Mouse (Mus musculus): ENCODE data around the gene Capzb.
A peak's percentile ranks its signal among the peaks of the same experiment; 100 is the strongest.

Capzb gene

DNA sequence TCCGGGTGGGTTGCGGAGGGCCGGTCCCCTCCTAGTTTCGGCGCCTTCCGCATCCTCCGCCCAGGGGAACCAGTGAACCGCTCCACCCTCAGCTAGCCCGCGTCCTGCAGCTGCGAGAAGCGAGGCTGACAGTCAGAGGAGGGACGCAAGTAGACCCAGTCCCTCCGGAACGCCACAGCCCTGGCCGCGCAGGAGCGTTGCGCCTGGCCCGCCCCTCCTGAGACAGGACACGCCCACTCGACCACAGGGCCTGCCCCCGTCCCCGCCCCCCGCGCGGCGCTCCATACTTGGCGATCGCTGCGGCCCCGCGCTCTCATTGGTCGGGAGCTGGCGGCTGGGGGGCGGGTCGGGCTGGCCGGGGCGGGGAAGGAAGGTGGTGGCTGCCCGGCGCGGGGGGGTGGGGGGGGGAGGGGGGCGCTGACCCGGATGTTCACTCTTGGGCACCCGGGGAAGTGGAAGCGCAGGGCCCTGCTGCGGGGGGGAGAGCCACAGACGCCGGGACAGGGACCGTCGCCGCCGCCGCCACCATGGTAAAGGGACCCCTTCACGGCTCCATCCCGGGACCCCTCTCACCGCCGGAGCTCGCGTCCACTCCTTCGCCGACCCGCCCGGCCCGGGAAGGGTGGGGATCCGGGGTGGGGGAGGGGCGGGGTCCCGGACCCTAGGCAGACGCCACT, at the start of gene Capzb:
Capzb (plus strand) TSS at position 401 of the 677 bp plus-strand sequence.
- peak; percentile 97 for DNase-seq

DNA sequence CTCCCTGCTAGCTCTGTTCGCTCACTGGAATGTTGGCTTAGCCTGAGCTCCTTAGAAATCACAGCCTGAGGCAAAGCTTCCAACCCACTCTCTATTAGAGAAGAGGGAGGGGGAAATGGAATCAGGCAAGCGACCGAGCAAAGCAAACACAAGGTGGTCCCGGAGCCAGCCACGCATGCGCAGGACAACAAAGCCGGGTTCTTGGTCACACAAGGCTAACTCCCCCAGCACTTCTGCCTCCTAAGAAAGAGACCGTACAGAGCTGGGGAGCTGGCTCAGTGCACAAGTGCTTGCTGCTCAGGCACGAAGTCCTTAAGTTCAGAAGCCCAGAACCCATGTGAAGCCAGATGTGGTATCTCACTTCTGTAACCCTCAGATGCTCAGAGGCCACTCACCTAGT, 49.7 kb upstream of the Capzb start:
- no peak for DNase-seq

DNA sequence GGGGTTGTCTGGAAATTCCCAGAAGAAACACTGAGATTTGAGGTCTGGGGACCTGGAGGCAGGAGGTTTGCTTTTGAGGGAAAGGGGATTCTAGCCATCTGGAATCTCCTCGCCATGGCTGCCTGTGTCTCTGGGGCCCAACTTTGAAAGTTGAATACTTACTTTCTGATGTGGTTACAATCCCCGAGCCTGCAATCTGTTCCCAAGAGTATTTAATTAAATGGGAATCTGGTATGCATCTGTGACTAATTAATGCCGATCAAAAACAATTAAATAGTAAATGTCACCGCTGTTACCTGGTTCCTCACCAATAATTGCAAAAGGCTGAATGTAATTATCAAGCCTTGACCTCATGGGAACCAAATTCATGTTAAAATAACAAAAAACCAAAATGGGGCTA, 48.1 kb upstream of the Capzb start:
- no peak for DNase-seq

DNA sequence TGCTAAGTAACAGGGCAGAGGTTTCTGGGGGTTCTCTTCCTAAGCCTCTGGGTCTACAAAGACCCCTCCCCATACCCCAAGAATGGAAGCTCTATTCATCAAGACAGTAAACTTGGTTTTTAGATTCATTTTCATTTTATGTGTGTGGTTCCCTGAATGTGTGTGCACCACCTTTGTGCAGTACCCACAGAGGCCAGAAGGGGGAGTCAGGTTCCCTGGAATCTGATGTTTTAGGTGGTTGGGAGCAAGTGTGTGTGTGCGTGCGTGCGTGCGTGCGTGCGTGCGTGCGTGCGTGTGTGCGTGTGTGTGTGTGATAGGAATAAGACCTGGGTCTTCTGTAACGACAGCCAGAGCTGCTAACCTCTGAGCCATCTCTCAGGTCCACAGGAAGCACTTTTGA, 47.5 kb upstream of the Capzb start:
- DNase-seq: peak; percentile 69 to 73

DNA sequence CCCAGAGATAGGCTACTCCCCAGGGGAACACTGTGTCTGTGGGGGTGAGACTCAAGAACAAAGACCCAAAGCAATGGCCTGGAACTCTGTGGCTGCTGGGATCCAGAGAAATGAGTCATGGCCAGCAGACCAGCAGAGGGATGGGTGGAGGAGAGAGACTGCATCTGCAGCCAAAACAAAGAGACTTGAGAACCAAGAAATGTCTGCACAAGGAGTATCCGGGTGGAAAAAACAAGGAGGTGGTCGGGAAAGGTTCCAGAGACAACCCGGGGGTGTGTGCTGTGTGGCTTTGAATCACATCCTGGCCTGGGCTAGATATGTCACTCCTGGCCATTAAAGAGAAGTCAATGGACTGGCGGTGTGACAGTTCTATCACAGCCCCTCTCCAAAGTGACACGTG, 45.9 kb upstream of the Capzb start:
- no peak for DNase-seq

DNA sequence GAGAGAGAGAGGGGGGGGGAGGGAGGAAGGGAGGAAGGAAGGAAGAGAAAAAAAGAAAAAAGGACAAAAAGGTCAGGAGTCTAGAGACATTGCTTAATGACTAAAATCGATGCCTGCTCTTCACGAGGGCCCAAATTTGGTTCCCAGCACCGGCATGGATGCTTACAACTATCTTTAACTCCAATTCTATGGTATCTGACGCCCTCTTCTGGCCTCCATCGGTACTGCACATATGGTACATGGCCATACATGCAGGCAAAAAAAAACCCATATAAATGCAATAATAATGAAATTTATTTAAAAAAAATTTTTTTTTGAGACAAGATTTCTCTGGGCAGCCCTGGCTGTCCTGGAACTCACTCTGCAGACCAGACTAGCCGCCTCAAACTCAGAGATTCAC, 41.3 kb upstream of the Capzb start:
- peak in 1 of 2 experiments; percentile 38 for DNase-seq

DNA sequence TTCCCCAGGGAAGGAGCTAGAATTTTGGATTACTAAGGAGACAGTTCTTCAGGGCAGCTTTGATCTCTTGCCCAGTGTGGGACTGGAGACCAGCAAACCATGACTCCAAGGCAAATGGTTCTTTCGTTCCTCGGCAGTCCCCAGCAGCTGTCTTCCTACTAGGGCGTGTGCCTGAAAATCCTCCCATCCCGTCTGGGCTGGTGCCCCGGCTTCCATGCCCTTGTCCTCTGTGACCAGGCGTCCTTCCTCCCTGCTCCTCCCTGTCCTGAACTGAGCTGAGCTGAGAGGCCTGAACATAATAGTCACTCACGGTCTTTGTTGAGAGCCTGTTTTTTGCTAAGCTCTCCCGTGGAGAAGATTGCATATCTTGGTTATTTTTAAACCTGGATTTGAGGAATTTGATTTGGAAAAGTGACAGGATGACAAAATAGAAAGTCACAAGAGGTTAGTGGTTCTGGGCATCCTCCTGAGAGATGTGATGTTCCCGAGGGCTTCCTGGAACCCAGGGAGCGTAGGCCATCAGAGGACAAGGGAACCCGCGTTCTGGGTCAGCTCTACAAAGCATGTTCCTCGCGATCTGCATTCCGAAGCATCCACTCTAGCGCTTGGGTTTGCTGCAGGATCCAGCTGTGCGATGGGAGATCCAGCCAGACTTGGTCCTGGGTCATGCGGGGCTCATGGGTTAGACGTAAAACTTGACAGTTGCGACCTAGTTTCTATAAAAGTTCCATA, 38.0 kb upstream of the Capzb start:
- no peak for DNase-seq

DNA sequence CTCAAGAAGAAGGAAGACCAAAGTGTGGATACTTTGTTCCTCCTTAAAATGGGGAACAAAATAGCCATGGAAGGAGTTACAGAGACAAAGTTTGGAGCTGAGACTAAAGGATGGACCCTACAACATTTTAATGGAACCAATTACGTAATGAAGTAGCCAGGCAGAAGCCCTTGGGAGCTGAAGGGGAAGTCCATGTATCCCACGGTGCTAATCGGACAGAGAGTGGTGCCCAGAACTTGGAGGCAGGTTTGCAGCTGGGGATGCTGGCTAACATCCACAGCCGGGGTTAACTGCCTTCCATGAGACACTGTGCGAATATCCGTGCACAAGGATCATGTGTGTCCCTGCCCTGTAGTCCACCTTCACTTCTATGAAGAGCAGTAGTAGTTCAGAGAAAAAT, 36.2 kb upstream of the Capzb start:
- DNase-seq: no peak

DNA sequence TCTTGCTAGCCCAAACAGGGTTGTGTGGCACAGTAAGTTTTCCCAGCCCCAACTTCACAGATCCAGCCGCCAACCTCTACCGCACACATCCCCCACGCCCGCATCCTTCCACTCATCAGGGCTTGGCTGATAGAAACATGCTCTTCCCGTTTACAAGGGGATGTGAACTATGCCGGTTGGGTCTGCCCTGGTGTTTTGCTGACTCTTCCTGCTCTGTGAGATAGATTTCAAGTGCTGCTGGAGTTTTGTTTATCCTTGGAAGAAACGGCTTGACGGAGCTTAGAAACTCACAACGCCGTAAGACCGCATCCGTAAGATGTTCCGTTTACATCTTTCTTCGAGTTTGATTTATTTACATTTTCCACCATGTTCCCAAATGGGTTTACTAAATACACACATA, 34.3 kb upstream of the Capzb start:
- no peak for DNase-seq

DNA sequence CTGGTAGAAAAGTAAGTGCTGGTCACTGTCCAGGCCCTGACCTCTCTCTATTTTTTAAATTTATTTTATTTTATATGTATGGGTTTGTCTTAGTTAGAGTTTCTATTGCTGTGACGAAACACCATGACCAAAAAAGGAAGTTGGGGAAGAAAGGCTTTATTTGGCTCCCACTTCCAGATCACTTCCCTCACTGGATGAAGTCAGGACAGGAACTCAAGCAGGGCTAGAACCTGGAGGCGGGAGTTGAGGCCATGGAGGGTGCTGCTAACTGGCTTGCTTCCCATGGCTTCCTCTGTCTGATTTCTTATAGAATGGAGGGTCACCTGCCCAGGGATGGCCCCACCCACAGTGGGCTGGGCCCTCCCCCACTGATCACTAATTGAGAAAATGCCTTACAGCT, 31.6 kb upstream of the Capzb start:
- DNase-seq: no peak

DNA sequence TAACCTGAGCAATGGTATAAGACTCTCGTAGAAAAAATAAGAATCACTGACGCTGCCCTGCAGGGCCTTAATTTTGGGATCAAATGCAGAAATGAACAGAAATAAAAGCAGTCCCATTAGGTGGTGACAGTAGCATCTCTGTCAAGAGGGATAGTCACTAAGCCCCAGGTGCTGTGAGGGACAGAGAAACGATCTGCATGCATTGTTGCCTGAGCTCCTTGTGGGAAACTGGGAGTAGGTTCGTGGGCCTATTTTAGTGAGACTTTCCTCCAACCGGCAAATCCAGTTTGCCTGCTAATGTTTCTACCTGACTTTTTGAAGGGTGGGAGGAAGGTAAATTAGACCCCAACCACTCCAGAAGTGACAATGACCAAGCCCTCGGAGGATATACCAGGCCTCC, 28.6 kb upstream of the Capzb start:
- no peak for DNase-seq

DNA sequence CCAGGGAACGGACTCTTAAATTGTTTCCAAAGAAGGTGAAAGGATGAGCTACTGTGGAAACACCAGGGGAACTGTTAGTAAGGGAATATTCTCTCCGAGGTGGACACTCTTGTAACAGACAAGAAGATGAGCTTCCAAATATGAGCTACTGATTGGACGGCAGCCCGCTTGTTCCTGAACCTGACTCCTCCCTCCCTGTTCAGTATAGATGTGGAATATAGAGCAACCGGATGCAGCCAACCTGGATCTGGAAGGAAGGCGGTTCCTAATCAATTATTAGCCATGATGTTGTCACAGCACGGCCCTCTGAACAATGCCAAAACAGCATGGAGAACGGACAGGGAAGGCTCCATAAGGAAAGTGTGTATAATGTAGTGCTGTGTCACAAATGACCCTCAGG, 27.4 kb upstream of the Capzb start:
- DNase-seq: no peak

DNA sequence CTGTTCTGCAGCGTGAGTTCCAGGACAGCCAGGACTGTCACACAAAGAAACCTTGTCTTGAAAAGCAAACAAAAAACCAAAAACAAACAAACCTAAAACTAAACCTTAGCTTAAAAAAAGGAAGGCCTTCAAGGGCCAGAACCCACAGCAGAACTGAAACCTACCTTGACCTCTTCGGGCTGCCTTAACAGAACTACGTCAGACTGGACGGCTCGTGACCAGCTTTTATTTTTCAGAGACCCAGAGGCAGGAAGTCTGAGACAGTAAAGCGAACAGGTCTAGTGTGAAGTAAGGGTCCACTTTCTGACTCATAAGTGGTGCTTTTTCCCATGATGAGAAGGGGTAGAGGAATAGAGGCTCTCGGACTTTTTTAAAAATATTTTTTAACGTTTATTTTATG, 26.5 kb upstream of the Capzb start:
- peak; percentile 70 to 73 for DNase-seq

DNA sequence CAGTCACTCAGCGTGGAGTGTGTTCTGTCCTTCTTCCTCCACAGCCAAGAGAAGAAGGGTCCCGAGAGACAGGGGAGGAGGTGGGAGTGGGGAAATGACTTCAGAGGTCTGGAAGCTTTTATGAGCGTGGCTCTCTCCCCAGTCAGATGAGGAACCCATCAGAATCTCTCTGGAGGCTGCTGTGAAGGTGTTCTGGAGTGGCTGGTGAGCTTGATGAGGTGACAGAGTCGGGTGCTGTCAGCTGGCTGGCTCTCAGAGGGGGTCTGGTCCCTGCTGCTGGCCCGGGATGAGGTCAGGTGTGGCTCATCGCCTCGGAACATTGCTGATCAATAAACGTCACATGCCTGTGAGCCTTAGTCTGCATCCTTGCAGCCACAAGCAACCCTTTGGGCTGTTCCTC, 25.6 kb upstream of the Capzb start:
- no peak for DNase-seq

DNA sequence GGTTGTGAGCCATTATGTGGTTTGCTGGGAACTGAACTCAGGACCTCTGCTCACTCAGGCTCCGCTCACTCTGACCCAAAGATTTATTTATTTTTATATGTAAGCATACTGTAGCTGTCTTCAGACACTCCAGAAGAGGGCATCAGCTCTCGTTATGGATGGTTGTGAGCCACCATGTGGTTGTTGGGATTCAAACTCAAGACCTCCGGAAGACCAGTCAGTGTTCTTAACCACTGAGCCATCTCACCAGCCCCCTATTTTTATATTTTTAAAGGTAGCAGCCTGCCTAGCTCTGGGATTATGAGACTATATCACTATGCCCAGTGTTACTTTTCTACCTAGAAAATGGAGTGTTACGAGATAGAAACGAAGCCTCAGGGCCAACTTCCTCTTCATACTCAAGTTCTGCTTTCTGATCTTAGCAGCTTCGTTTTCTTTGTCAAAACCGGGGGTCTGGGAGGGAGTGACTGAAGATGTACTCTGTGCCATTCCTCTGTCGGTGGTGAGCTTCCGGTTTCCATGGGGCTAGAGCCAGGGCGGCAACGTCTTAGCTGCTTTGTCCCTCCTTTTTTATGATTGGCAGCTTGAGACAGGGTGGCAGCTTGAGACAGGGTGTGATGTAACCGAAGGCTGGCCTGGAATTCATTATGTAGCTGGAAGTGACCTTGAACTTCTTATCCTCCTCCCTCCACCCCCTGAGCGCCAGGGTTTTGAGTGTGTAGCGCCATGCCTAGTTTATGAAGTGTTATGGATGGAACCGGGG, 23.5 kb upstream of the Capzb start:
- DNase-seq: peak; percentile 78 to 84

DNA sequence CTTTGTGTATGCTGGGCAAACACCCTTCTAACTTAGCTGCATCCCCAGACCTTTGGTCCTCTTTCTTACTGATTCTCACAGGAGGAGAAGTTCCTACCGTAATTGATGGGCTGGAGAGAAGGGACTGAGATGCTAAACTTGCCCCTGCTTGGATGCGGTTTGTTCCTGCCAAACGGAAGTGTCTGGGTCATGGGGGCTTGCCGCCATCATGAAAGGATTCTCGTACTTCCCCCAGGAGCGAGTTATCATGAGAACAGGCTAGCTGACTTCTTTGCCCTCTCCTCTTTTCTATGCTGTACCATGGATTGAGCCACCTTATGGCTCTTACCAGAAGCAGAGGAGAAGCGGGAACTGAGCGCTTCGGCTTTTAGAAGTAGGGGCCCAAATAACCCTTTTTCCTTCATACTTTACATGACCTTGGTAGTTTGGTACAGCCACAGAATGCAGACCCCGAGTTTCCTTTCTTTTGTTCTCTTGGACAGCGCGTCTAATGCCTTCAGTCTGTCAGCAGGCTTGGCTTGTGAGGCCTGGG, 22.9 kb upstream of the Capzb start:
- no peak for DNase-seq

DNA sequence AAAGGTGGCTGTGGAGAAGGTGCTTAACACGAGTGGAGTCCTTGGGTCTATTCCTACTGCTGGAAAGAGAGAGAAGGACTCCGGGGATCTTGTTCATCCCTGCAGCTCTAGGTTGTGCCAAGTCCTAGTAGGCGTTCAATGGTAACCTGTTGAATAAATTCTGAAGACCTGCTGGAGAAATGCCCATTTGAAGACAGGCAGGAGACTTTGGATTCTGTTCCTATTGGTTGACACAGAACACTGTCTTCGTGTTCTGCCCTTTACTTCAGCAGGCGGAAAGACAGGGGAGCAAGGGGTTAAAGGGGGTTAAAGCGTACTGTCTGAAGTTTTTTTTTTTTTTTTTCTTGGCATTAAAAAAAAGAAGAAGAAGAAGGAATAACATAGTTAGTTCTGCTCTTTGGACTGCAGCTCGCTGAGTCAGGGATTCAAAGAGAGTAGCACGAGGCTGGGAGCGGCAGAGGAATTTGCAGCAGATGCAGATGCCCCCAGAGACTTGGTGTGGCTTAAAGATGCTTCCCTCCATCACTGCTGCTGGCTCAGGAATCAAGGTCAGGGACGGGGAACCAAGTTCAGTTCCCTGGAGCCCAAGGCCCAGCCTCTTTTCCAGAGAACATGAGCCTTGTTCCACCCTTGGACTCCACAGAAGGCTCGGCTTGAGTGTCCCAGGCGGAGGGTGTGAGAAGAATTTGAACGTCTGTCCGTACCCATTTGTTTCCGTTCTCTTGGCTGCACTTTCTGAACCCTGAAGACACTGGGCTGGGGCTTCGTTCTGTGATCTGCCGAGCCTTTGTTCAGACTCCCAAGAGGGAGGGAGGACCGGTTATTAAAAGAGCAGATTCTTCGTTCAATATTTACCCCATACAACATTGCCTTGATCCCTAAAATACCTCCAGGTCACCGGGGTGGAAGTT, 17.4 kb upstream of the Capzb start:
- no peak for DNase-seq

DNA sequence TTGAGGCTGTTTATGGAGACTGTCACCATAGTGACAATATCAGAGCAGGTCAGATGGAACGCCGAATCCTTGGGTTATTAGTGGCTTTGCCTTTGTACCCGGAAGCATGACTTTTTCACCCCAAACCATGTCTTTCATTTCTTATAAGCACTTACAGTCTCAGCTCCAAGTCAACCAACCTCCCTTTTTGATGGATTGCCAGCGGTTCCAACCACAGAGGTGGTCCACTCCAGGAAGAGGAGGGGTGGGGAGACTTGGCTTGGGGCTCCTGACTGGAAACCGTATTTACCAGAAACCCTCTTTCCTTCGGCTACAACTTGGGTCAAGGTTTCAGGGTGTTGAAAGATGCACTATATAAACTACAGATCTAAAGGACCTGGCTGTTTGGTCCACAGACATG, 16.7 kb upstream of the Capzb start:
- no peak for DNase-seq

DNA sequence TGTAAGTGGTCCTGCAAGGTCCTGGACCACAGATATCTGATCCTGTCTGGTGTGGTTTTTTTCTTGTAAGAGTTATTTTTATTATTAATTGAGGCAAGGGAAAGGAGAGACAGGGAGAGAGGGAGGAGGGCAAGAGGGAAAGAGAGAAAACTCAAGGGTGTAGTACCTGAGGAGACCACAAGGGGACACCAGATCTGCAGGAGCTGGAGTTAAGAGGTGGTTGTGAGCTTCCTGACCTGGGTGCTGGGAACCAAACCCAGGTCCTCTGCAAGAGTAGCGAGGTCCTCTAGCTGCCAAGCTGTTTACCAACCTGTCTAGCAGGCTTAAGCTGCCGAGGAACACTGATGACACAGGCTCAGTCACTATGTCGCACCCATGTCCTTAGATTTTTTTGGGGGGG, 14.8 kb upstream of the Capzb start:
- peak; percentile 35 to 46 for DNase-seq

DNA sequence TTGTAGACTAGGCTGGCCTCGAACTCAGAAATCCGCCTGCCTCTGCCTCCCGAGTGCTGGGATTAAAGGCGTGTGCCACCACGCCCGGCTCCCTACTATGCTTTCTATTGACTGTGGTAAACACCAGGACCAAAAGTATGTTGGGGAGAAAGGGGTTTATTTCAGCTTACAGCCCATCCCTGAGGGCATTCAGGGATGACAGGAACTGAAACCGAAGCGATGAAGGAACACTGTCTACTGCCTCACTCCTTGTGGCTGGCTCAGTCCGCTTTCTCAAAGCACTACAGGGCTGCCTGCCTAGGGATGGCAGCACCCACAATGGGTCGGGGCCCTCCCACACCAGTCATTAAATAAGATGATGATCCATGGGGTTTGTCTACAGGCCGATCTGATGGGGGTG, 14.3 kb upstream of the Capzb start:
- DNase-seq: no peak

DNA sequence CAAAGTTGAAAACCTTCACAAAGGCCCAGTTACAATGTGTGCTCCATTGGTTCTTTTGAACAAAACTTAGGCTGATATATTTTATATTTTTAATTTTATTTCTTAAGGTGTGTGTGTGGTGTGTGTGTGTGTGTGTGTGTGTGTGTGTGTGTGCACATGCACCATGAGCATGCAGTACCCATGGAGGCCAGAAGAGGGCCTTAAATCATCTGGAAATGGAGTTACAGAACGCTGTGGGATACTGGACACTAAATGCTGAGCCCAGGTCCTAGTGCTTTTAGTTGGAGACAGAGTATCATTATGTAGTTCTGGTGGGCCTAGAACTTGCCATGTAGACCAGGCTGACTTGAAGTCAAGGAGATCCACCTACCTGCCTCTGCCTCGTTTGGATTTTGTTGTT, 13.5 kb upstream of the Capzb start:
- DNase-seq: no peak

DNA sequence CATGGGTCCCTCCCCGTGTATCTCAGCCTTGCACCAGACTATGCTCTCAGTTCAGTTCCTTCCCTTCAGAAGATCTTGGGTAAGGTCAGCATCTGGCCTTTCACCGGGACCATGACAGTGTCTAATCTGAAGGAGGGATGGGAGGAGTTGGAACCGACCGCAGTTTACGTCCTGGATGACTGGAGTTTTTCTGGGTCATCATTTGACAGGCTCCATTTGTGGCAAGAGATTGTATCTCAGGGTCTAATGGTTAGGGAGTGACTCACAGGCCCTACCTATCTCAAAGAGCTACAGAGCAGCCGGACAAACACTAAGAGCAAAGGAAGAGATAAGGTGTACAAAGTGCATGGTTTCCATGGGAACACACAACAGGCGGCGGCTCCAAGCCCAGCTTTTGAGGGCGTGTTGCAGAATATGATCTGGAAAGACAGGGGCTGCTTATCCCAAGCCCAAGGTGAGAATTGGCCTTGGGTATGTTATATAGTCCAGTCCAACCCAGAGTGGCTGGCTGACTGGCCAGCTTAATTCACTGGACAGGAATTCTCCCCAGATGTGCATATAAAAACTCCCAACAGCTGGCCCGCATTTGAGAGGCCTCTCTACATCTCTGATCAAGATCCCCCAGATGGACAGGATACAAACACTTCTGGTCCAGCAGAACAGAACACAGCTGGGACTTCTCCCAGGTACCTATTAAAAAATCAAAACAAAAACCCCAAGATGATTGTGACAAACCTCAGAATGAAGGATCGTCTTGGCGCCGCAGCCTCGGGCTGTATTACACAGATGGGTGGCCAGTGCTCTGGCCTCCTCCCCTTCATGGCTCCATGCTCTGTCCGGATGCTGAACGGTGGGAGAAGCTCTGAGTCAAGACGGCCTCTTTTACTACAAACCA, 12.7 kb upstream of the Capzb start:
- no peak for DNase-seq

All from B cell, adult 2 months (primary cell).